Mouse (Mus musculus) C2C12 (cell line): ENCODE measurements around the gene B3gntl1.

Source experiments
- CTCF ChIP-seq: IDR thresholded peaks from one replicate; pipeline ENCODE4 v1.5.1; 2011; ENCODE audit not compliant: control insufficient read depth, insufficient read depth, insufficient read length
- USF1 ChIP-seq: IDR thresholded peaks from one replicate; pipeline ENCODE4 v1.6.1; 2011; ENCODE audit warnings: low read depth, mild to moderate bottlenecking, control low read depth, moderate library complexity

GRCm38 (mm10) chr11:121685491-121686001 lies 12.6 kb upstream of the B3gntl1 start:
- TF ChIP-seq CTCF = no peak
- TF ChIP-seq USF1 = no peak
